Mouse (Mus musculus): ENCODE results near the gene Klc4. TPM values are rescaled to one million over a fixed set of nuclear protein-coding genes. Genes with fewer than 3 reads are reported as not detected.

Gene Klc4
- total RNA-seq, 2 experiments from 2014 or later: 18.9 TPM

DNA sequence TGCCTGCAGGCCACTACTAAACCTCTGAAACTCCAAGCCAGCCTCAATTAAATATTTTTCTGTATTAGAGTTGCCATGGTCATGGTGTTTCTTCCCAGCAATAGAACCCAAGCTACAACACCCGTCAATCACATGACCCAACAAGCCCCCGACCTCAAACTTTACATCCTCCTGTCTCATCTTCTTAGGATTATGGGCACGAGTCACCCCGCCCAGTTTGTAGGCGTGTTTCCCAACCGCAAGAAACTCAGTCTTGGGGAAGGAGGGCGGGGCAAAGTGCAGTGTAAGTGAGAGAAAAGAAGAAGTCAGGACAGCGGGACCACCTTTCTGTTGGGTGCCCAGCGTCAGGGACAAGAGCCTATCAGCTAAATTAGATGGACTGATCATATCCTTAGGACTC lies 57.6 kb downstream of the Klc4 start:
- no peak for DNase-seq

DNA sequence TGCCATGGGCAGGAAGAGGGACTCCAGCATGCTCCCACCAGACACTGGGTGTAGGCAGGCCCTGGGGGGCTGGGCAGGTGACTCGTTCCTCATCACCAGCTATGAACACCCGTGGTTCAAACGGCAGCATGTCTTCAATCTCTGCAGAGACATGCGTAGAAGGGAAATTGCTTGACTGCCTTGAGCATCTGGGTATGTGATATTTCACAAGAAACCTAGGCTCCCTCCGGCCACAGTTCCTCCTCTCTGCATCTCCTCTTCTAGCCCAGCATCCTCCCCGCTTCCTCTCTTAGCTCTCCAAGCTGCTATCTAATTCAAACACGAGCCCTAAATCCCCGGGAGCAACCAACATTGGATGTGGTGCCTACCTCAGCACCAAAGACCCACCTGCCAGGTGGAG lies 59.5 kb downstream of the Klc4 start:
- DNase-seq: no peak

Other genes starting within 250 kb of the Klc4 start
- under 1 TPM; 0.36 to 0.52 TPM for gene Crip3, start 217.1 kb downstream of the Klc4 start, total RNA-seq (2021)
- gene Slc22a7, start 207.6 kb downstream of the Klc4 start, total RNA-seq (2021): not detected
- gene Ttbk1, start 158.3 kb downstream of the Klc4 start, total RNA-seq (2021): under 1 TPM; 0.33 to 0.45 TPM
- gene Dnph1, start 149.3 kb downstream of the Klc4 start, total RNA-seq (2021): 10 to 100 TPM in 1 of 2 experiments, 1 to 10 TPM in 1; 9.5 to 10.2 TPM
- 10 to 100 TPM; 12.0 to 12.6 TPM for gene Cul9, start 99.6 kb downstream of the Klc4 start, total RNA-seq (2021)
- 100 to 1,000 TPM; 184 to 210 TPM for gene Srf, start 89.8 kb downstream of the Klc4 start, total RNA-seq (2021)
- 10 to 100 TPM; 34.8 to 36.2 TPM for gene Ptk7, start 16.5 kb downstream of the Klc4 start, total RNA-seq (2021)
- 100 to 1,000 TPM; 107 to 109 TPM for gene Mrpl2, start 207 bp upstream of the Klc4 start, total RNA-seq (2021)
- 10 to 100 TPM; 65.5 to 66.6 TPM for gene Cul7, start 4.3 kb upstream of the Klc4 start, total RNA-seq (2021)
- gene Rrp36, start 28.3 kb upstream of the Klc4 start, total RNA-seq (2021): 10 to 100 TPM; 16.7 TPM
- gene Mea1, start 32.8 kb upstream of the Klc4 start, total RNA-seq (2021): 10 to 100 TPM; 62.9 to 66.8 TPM
- 100 to 1,000 TPM; 138 to 140 TPM for gene Klhdc3, start 34.9 kb upstream of the Klc4 start, total RNA-seq (2021)
- 10 to 100 TPM; 41.5 to 42.9 TPM for gene Ppp2r5d, start 59.1 kb upstream of the Klc4 start, total RNA-seq (2021)
- 10 to 100 TPM; 12.0 to 14.4 TPM for gene Pex6, start 65.4 kb upstream of the Klc4 start, total RNA-seq (2021)
- under 1 TPM; 0.55 to 0.74 TPM for gene Gnmt, start 83.1 kb upstream of the Klc4 start, total RNA-seq (2021)
- 10 to 100 TPM; 29.4 to 29.7 TPM for gene Cnpy3, start 106.2 kb upstream of the Klc4 start, total RNA-seq (2021)
- not detected for gene Ptcra, start 117.7 kb upstream of the Klc4 start, total RNA-seq (2021)
- 10 to 100 TPM; 28.6 to 29.9 TPM for gene 2310039H08Rik, start 126.6 kb upstream of the Klc4 start, total RNA-seq (2021)
- gene Rpl7l1, start 136.7 kb upstream of the Klc4 start, total RNA-seq (2021): 10 to 100 TPM; 69.6 to 71.9 TPM
- gene Bicral, start 212.5 kb upstream of the Klc4 start, total RNA-seq (2021): 10 to 100 TPM; 11.8 to 14.0 TPM
- 10 to 100 TPM; 23.5 to 26.2 TPM for gene Tbcc, start 244.7 kb upstream of the Klc4 start, total RNA-seq (2021)